Mouse (Mus musculus) skeletal muscle tissue, adult 2 months (tissue): ENCODE measurements around the gene Fip1l1.

Experiments
- DNase-seq: peaks from one replicate; pipeline ENCODE4 v3.0.0-alpha.2; 2012; ENCODE audit warnings: low read depth, low spot score

The Fip1l1 gene

DNA sequence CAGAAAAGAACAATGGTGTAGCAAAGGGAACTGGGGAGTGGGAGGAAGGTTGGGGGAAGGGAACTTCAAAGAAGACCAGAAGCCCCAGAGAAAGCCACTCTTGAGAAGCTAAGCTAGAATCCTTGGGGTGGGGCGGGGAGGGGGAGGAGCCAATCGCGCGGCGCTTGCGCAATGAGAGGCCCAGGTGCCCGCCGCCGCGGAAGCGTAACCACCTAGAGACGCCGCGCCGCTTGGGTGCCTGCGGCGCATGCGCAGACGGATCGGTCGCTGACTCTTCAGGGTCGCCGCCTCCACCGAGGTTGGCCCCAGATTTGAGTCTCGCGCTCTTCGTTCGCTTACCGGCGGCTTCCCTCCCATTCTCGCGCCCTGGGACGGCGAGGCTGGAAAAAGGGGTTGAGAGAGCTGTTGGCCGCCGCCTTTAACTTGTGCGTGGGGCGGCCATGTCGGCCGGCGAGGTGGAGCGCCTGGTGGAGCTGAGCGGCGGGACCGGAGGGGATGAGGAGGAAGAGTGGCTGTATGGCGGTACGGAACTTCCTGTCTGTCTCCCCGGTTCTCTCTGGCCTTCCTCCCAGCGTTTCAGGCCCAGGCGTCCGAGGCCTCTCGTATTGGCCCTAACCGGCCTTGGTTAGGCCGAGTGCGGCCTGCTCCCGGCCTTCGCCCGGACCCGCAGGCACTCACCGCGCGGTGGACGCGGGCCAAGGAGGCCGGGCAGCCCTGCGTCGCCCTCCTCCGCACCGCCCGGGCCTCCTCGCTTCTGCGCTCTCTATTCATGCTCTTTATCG, at the start of gene Fip1l1:
Gene Fip1l1, plus strand, starts transcription at position 210 of the 782 bp plus-strand sequence.
- peak; percentile 93 for DNase-seq

GRCm38 (mm10) chr5:74492705-74493104, 42.5 kb upstream of the Fip1l1 start:
- no peak for DNase-seq

DNA sequence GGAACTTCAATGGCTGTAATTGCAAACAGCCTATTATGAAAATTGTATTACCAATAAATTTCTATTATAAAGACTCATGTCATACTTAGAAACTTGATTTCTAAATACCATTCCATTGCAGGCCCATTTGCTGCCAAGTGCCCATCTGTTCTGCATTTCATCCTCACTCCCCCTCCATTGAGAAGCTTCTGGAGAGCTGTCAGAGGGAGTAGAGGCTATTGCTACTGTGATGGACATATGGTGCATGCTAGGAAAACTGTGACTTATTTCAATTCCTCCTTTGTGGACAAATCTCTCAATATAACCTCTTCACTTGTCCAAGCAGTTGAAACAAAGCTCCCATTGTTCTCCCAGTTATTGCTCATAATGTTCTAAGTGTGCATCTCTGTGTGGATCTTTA, 23.6 kb upstream of the Fip1l1 start:
- DNase-seq = no peak

- no peak for DNase-seq
Observed at GRCm38 (mm10) chr5:74527025-74527424, 8.2 kb upstream of the Fip1l1 start.

GRCm38 (mm10) chr5:74530785-74531184, 4.5 kb upstream of the Fip1l1 start:
- DNase-seq = no peak

GRCm38 (mm10) chr5:74531630-74532280, 3.5 kb upstream of the Fip1l1 start, which contains the start of gene Scfd2:
Gene Scfd2, minus strand, starts transcription at chr5:74531759.
- peak; percentile 91 for DNase-seq

- no peak for DNase-seq
Observed at GRCm38 (mm10) chr5:74536180-74536947, 1.1 kb downstream of the Fip1l1 start.

- no peak for DNase-seq
Observed at GRCm38 (mm10) chr5:74545606-74546005, 10.4 kb downstream of the Fip1l1 start.

DNA sequence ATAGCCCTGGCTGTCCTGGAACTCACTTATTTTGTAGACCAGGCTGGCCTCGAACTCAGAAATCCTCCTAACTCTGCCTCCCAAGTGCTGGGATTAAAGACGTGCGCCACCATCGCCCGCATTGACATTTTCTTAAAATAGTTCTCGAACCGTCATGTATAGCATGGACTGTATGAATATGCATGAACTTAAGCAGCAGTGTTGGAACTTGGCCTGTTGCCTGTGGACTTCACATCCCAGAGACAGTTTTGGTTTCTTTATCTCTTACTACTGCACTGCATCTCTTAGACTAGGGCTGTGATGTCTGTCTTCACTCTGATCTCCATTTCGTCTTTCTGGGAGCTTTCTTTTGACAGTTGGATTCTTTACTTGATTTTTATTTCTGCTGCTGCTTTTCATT, 14.3 kb downstream of the Fip1l1 start:
- no peak for DNase-seq

DNA sequence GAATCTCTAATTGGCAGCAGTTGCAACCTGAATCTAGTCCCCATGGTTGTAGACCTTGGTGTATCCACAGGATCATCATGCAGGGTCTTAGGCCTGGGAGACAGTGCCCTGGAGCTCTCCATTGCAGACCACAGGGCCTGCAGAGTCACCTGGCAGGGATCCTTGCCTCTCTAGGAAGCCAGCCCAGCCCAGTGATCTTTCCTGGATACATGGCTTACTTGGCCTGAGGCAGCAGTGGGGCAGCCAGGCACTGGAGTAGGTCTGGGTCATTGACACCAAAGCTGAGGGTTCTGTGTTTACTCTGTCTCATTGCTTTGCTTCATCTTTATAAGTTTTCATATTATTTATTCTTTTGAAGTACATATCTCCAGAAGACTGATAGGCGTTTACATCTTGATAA, 25.9 kb downstream of the Fip1l1 start:
- DNase-seq = peak; percentile 6

DNA sequence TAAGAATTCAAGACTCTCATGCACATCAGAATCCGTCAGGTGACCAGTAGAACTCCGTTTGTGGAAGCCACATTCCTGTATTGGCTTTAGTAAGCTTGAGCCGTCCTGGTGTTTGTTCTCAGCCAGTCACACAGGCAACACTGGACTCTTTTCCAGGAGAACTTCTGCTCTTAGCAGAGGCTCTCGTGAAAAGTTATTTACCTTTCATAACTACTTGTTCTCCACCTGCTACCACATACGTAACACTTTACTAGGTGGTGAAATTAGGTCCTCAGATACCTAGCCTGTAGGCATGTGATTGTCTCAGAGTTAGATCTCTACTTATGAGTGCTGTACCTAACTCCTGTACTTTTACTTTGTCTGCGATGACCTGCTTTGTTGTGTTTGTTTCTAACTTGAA, 36.5 kb downstream of the Fip1l1 start:
- no peak for DNase-seq

DNA sequence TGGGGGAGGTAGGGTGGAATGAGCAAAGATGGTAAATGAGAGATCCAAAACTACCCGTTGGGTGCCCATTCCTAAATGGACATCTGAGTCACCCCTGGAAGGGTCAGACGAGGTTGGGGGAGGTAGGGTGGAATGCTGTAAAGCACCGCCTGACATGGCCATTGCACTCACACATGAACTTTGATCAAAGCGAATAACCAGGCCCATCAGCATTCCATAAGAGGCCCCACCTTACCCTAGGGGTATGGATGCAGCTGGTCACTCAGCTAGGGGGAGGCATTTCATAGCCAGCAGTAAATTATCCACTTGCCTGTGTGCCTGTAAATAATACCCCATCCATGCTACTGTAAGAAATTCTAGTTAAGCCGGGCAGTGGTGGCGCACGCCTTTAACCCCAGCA, 53.9 kb downstream of the Fip1l1 start:
- no peak for DNase-seq

DNA sequence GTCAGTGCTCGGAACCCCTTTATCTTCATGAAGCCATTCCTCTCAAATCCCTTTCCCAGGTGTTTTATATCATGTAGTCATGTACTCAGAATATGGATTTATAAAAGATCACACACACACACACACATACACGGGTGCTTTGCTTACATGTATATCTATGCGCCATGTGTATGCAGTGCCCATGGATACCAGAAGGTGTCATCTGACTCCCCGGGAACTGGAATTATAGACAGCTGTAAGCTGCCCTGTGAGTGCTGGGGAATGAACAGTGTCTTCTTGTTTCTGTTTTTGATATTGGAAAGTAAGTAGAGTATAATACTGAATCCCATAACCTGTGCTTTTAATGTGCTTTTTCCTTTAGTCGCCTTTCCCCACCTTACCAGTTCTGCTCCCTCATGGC, 56.2 kb downstream of the Fip1l1 start:
- no peak for DNase-seq

DNA sequence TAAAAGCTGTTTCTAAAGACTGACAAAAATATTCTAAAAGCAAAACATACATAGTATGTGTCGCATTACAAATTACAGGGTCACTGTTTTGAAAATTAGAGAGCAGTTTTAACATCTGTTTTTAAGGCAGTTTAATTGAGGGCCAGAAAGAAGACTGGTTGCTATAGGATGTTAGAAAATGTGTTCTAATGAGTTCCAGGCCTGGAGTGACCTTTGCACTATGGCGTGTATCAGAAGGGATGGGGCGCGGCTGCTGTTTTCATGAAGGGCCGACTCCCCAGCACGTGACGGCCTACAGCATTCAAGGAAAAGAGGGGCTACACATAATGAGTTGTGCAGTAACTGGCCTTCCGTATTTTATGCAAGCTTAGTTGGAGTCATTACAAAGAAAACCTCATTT, 57.9 kb downstream of the Fip1l1 start:
- no peak for DNase-seq

DNA sequence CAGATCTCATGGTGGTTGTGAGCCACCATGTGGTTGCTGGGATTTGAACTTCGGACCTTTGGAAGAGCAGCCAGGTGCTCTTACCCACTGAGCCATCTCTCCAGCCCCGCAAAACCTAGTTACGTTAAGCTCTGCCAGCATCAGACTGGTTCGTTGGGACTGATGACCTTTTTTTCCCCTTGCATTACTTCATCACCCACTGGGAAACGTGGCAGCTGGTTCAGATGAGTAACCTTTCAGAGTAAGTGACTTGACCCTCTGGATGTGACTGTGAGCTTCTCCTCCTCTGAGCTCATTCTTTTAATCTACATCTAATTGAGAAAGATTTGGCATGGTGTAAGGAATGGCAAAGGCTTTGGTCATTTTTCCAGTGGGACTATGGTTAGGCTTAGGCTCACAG, 64.8 kb downstream of the Fip1l1 start:
- peak; percentile 35 for DNase-seq

DNA sequence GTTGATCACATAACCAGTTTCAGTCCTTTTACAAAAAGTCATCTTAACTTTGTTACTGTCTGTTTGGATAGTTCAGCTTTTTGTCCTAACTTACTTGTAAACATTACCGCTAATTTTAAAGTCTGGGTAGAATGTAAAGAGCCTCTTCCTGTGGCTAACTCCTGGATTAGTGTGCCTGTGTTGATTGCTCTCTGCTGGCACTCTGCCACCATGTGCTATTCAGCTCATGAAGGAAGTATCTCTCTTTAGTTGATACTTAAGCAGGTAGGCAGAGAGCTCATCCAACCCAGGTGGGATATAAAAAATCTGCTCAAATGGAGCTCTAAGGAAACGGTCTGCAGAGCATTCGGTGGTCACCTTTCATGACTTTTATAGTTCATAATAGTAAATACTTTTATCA, 65.9 kb downstream of the Fip1l1 start:
- no peak for DNase-seq

DNA sequence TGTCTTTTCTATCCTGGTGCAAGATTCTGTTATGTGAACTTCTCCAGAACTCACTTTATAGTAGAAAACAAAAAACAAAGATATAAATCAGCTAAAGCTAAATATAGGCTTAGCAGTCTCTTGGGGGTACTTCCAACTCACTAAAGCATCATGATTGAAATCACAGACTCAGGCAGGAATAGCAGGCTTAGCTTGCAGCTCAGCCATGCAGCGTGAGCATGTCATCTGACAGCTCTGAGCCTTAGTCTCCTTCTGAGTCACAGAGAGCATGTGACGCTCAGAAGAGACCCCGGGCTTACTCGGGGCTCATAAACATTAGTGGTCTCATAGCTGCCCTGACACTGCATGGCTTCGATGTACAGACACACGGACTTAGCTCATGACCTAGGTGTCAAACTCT, 66.7 kb downstream of the Fip1l1 start:
- no peak for DNase-seq

DNA sequence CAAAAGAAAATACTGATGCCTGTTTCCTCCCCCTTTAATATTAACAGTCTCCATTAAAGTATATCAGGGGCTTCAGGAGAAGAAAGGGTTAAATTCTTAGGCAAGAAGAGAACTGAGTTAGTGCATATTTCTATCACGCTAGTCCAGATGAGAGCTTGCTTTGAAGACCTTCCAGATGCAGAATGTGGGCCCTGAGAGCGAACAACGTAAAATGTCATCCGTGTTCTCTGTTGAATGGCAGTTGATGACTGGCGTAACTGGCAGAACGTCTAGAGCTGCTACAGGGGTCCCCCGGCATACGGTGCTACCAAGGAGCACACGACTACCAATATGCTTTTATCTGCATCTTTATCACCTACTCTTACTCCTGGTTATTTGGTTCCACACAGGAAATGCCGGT, 67.1 kb downstream of the Fip1l1 start:
- no peak for DNase-seq

GRCm38 (mm10) chr5:74603306-74603705, 68.1 kb downstream of the Fip1l1 start:
- DNase-seq = no peak

DNA sequence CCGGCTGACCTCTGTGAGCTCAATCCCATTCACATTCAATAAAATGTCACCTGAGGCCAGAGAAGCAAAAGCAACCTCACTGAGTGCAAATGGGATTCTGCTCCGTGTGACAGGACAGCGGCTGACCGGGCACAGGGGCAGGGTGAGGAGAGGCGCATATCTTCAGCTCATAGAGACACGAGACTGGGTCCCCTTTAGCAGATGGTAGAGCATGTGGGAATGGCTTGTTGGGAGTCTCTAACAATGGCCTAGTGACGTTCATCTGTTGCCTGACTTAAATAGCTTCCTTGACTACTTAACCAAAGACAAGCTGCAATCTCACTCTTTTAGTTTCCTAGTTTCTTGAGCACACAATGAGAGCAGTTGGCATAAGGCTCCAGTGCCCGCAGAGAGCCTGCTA, 71.0 kb downstream of the Fip1l1 start:
- no peak for DNase-seq

DNA sequence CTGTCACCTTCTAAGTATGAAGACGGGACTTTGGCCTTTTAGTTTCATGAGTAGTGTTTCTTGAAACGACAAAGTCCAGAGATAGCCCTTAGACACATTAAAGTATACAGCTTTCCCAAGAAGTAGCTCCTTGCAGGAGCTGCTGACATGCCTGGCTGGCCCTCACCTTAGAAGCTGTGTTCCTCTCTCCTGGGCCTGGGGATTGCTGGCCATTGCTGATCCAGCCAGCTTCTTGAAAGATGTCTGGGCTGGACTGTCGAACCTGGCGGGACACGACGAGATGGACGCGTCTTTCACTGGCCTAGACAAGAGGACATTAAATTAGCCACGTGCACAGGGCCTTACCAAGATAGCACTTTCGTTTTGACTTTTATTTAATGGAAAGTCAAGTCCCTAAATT, 75.3 kb downstream of the Fip1l1 start:
- no peak for DNase-seq

- no peak for DNase-seq
Observed at GRCm38 (mm10) chr5:74612713-74613112, 77.5 kb downstream of the Fip1l1 start.
